Mouse (Mus musculus) ovary, postnatal 36 days (tissue): ENCODE data around the gene C1d.
"Not testable (repeated sequence)": the region's sequence is repeated elsewhere in the genome, so short reads cannot be mapped to it uniquely, and the experiment has no call there.

ENCODE experiments used
- DNase-seq: peaks from one replicate; pipeline ENCODE4 v3.0.0; 2022; ENCODE audit warnings: low spot score, mixed read lengths

The C1d gene

DNA sequence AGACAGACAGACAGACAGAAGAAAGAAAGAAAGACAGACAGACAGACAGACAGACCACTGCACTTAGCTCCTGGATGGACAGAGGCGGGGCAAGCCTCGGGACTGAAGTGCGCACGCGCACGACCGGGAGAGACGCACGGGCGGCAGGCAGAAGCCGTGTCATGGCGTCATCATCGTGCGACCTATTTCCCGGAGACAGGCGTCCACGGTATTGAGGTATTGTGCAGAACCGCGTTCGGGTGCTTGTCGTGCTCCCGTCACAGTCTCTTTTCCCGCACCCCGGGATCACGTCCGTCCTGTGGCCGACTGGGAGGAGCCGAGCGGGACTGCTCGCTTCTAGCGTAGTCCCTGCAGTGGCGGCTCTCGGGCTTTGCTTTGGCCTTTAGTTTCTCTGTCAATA, at the start of gene C1d:
C1d (plus strand) TSS at position 137 of the 400 bp plus-strand sequence.
- peak; percentile 92 for DNase-seq

DNA sequence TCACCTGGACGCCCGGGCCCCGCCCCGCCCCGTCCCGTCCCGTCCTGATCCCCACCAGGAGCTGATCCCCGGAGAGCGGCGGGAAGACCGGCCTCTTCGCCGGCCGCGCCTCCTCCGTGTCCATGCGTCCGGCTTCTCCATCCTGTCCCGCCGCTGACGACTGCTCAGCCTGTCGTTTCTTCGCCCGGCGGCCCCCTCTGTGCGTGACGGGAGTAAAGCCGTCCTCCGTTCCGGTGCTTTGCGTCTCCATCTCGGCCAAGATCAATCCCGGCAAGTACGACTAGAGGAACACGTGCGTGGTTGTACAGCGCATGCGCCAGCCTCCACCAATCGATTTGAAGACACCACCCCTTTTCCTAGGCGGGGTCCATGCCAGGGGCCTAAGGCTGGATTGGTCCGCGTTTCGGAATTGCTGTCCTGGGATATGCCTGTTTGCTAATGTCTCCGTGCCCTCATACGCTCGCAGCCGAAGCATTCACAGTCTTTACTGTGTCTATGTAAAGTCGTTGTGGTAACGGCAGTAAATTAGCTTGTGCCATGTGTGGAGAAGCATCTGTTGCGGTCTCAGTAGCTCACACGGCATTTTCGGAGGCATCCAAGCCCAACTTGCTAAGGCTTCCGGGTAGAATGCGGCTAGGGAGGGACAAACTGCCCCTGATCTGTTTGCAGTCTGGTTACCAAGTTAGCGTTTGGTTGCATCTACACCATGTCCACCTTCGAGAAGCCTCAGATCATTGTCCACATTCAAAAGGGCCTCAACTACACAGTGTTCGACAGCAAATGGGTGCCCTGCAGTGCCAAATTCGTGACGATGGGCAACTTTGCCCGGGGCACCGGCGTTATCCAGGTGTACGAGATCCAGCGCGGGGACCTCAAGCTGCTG, 45.9 kb upstream of the C1d start, which contains the start of gene Pno1:
Pno1 (minus strand) TSS at position 311 of the 883 bp plus-strand sequence.
- DNase-seq: peak; percentile 93

DNA sequence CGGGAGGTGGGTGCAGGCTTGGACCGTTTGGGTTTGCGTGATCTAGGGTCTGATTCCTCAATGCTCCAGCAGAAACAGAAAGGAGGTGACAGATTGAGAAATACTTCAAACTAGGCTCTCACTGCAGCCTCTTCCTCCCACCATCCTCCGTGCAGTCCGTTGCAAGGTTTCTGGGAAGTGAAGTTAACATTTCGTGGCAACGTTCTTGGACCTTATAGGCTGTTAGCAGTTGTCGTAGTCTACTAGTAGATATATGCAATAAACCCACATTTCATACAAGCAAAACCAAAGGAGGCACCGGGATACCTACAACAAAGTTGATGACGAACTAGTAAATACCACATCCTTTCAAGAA, 45.3 kb upstream of the C1d start:
- no peak for DNase-seq

DNA sequence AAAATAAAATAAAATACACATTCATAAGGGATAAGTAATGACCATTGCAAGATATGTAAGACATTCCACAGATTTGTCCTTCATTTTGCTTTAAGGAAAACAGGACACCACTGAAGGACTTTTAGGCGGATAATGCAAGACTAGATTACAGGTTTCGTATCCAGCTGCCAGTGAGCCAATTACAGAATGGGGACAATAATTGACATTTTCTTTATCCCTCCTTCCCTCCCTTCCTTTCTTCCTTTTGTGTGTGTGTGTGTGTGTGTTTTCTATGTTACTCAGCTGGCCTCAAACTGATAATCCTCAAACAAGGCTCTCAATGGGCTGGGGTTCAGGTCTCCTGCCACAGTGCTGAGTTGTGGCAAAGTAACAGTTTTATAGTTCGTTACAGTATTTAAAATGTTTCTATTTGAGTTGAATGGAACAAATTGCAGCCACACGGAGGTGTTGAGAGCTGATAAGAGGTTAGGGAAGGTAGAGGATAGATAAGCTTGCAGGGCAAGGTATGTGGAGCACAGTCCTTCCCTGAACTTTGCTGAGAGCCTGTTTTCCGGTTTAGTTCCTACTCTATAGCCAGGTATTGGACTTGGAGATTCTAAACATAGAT, 44.4 kb upstream of the C1d start:
- DNase-seq: no peak

DNA sequence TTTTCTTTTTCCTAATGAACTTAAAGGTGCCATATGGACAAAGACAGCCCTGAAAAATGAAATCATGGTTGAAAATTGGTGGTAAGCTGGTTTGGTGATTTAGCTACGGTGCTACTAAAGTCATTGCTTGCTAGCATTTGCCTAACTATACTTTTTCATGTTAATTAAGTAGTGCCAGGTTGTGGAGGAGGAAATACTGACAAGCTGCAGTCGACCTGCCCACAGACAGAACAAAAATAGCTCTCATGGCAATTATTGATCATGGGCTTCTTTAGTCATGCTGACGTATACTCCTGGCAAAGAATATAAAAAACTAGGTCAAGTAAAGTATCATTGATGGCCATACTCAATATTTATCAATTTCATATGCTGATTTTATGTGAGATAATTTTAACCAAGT, 41.9 kb upstream of the C1d start:
- no peak for DNase-seq

DNA sequence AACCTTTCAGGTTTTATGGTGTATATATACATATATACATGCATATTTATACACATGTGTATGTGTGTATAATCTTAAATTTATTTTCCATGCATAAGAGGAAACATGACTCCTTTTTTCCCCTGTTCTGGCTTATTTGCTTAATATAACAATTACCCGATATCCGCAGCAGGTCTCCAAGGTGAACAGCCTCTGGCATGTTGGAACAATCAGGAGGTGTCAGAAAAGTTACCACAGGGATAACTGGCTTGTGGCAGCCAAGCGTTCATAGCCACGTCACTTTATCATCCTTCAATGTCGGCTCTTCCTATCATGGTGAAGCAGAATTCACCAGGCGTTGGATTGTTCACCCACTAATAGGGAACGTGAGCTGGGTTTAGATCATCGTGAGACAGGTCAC, 36.3 kb upstream of the C1d start:
- no peak for DNase-seq

DNA sequence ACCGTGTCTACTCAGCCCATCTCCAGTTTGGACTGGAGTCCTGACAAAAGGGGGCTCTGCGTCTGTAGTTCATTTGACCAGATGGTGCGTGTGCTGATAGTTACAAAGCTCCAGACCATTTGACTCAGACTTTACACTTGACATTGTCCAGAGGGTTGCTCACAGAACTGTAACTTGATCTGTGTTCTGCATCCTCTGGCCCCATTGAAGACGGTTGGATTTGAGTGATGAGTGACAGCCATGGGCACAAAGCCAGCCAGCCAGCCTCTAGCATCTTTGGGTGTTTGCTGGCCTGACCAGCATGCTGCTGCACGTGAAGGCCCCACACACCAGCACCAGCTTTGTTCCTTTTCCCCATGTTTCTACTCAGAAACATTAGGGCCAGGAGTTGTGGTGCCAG, 24.6 kb upstream of the C1d start:
- no peak for DNase-seq

DNA sequence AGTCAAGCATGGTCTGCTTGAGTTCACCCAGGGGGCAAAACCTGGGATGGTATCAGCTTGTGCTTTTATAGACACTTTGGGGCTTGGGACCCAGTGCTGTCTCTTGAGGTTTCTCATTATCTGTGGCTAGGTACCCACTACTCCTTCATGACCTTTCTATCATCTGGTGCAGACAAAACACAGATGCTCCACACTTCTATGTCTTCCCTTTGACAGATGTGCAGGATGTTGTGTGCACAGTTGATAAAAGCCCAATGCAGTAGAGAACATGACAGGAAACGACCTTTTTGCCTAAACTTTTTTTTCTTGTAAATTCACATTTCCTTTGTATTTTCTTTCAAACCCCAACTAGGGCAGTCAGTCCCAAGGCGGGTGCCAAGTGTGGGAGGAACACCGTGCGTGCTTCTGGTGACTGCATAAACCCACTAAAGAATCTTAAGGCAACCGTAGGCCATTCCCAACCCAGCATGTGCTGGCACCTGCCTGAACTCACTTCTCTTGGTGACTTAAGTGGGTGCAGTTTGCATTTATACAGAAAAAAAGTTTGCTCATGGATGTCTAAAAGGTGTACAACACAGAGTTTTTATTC, 20.8 kb upstream of the C1d start:
- no peak for DNase-seq

DNA sequence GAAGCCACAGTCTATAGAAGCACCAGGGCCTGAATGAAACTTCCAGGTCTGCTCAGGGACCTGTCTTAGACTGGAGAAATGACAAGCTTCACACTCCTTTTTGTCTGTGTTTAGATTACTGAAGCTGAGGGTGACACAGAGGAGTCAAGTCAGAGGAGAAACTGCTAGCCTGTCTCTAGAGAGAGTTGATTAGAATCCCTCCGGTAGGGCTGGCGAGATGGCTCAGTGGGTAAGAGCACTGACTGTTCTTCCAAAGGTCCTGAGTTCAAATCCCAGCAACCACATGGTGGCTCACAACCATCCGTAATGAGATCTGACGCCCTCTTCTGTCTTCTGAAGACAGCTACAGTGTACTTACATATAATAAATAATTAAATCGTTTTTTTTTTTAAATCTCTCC, 18.8 kb upstream of the C1d start:
- not testable (repeated sequence) for DNase-seq

DNA sequence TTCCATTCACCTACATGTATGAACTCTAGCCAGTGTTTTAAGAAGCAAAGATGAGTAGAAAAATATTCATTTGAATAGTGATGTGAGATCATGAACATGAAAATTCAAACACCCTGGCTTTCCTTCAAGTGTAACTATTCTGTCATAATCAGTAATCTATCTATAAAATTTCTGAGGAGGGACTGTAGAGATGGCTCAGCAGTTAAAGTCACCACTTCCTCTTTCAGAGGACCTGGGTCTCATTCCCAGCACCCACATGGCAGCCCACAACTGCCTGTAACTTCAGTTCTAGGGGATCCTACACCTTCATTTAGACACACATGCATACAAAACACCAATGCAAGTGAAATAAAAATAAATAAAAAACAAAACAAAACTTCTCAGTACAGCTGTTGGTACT, 8.7 kb upstream of the C1d start:
- DNase-seq: no peak

DNA sequence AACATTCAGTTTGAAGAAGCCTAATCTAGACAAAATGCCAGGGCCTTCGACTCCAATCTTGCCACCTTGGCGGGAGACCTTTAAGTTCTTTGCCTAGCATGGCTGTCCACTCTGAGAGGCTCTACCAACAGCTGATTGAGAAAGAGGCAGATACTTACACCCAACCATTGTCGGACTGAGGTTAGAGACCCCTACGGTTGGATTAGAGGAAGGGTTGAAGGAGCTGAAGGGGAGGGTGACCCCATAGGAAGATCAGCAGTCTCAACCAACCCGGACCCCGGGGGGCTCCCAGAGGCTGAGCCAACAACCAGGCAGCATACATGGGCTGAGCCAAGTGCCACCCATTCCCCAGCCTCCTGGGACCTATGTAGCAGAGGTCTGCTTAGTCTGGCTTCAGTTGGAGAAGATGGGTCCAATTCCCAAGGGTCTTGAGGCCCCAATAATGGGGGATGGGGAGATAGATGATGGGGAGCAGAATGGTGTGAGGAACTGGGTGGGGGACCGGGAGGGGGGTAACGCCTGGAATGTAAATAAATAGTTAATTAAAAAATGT, 490 bp upstream of the C1d start:
- DNase-seq: peak; percentile 9

DNA sequence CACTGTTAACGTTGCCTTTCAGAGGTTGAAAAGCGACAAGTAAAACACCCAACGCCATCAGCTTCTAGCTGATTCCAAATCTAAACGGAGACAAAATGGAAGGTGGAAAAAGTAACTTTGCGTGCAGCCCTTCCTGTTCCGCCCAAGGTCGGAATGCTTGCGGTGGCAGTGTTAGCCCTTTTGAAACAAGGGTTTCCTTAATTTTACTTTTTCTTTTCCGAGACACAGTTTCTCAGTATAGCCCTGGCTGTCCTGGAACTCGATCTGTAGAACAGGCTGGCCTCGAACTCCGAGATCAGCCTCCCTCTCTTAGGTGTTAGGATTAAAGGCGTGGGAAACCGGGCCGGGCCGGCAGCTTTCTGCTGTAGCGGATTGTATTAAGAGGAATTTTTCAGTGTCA, 482 bp downstream of the C1d start:
- DNase-seq: no peak

DNA sequence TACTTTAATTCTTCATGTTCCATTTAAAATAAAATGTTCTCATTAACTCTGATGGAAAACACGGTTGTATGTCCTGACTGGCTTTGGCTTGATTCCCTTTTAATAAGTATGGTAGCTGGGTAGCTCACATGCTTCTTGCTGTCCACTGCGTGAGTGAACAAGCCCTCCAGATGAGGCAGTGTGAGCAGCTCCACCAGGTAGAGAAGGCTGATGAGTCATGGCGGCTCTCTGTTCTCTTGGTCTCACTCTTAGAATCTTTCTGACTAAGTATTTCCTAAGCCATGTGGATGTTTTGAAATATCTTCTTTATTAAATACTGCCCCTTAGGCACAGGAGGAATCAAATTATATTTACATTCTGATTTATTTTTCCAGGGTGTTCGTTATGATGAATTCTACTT, 9.8 kb downstream of the C1d start:
- DNase-seq: no peak

DNA sequence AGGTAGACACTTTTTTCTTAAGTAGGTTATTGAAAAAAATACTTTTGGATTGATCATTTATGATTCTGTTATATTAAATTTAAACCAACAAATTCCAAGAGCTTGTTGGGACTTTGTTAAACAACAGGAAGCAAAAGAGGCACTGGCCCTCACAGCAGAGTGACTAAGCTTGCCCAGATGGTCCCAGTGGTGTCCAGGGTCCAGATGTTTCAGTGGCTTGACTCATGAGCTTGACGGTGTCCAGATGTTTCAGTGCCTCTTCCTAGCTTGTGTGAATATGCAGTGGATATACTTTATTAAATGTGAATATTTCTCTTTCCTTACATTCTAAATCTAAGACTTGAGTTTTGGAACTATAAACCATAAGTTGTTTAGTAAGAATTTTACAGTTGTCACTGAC, 11.4 kb downstream of the C1d start:
- DNase-seq: no peak

DNA sequence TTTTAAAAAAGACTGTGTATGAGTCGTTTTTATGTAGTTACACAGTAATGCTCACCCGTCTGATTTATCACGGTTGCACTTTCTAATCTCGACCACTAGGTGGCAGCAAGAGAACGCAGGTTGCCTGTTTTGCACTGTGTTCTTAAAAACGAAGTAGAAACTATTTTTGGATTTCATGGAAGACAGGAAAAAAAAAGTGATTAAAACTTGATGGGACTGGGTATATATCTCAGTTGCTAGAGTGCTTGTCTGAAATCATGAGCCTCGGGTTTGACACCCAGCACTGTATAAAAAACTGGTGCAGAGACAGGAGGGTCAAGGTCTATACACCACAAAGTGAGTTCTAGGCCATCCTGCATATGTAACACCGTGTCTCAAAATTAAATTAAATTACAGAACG, 22.6 kb downstream of the C1d start:
- no peak for DNase-seq

DNA sequence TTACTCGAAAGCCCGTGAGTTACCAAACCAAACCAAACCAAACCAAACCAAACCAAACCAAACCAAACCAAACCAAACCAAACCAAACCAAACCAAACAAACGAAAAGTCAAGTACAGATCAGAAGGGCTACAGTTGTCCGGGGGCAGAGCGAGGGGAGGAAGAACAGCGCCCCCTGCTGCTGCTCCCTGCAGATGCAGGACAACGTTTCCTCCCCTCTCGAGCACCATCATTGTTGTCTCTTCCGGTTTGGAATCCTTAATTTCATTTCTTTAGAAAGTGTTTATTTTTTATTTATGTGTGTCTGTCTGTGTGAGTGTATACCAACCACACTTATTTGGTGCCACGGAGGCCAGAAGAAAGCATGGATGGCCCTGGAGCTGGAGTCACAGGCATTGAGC, 26.7 kb downstream of the C1d start:
- DNase-seq: peak; percentile 9

DNA sequence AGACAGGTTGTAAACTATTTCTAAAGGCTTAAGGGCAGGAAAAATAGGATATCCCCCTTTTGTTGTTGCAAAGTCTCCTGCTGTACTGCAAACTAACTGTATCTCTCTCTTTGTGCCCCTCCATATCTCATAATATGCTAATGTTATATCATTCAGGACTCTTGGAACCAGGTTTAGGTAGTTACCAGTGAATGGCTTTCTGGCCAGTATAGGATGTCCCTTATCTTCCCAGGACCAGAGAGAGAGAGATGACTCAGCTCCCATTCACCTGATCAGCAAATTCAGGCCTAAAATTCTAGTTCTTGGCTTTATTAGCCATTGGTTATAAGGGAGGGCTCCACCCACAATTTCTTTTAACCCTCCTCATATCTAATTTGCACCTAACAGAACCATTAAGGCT, 31.5 kb downstream of the C1d start:
- DNase-seq: no peak

DNA sequence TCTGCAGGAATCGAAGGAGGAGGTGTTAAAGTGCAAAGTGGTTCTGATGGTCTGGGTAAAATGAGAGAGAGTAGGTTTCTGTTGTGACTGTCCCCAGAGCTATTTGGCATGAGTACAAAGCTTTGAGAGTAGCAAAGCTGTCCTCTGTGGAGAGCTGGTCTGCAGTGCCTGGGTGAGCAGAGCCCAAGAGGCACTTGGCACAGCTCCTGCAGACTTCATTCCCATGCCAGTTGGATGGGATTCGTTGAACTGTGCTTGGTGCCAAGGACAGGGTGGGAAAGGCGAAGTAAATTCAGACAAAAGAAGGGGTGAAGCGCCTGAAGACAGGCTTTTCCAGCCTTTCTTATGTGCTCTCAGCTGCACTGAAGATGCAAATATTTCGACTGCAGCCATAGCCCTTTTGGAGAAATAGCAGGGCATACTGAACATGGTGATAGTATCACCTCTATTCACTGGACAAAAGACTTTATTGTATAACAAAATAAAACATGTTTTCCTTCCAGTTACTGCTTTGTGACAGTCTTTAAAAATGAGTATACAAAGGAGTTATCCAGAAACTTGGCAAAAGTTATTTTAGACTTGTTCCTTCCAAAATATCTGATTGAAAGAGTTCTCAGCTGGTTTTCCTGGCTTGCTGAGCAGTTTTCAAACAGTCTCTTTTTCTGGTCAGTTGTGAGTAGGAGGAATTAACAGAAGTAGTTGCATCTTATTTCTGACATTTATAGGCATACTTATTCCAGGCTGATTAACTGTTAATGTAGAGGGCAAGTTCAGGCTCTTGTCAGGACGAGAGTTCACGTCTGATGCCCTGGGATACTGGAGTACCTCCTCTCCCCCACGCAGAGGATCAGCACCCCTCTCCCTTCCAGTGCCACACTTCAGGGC, 48.9 kb downstream of the C1d start:
- peak; percentile 43 for DNase-seq

DNA sequence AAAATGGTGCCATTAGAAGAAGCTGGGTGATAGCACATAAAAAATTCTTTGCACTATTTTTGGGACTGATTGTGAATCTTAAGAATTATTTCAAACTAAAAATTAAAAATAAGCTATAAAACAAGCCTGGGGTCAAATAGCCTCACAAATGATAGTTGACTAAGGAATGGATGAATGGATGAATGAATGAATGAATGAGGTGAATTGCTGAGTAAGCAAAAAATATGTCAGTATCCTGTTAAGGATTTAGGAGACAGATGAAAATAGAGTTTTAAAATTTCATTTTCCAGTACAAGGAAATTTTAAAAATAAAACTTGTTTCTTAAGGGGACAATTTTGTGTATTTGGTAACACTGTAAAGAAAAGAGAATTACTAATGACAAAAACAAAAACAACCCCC, 50.1 kb downstream of the C1d start:
- DNase-seq: no peak
